Mouse (Mus musculus) B cell, adult 67 days (primary cell): ENCODE measurements around the gene Exoc6b. TPM values are rescaled to one million over a fixed set of nuclear protein-coding genes. Genes with fewer than 3 reads are reported as not detected.

Source experiments
- total RNA-seq, 2 experiments: library from RNA; stranded (reverse); gene quantifications; 4 replicates each; pipeline ENCODE4 v1.2.4; 2023

The Exoc6b gene
- 10 to 100 TPM; 24.1 to 25.8 TPM for total RNA-seq

DNA sequence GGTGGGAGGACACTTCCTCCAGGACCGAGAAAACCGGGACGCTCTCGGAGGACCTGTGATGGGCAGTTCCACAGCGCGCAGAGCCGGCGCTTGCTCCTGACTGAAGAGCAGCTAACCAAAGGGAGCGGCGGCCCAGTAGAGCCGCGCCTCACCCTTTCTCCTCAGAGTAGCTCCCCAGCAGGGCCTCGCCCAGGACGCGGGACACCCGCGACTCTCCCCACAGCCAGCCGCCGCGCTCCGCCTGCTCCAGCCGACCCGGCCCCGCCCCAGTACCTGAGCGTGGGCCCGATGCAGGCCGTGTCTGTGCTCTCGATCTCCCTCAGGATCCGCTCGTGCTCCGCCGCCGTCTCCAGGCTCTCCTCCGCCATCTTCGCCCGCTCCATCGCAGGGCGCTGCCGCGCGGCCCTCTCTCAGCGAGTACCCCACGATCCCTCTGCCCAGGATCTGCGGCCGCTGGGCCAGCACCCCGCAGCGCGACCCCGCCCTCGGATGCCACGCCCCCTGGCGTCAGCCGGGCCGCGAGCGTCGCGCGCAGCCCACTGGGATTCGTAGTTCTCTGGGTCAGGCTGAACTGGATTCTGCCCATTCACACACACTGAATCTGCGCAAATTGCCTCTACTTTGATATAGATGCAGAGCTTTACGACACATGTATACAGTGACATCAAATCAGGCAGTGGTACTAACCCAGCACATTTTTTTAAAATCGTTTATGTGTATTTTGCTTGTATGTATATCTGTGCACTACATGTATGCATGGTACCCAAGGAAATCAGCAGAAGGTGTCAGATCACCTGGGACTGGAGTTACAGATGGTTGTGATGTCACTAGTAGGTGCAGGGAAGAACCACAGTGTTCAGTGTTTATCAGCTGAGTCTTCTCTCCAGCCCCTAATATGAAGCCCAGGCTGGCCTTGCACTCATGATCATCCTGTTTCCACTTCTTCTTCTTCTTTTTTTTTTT, at the start of gene Exoc6b:
TSS of gene Exoc6b (minus strand) at position 491 of the 963 bp plus-strand sequence.

DNA sequence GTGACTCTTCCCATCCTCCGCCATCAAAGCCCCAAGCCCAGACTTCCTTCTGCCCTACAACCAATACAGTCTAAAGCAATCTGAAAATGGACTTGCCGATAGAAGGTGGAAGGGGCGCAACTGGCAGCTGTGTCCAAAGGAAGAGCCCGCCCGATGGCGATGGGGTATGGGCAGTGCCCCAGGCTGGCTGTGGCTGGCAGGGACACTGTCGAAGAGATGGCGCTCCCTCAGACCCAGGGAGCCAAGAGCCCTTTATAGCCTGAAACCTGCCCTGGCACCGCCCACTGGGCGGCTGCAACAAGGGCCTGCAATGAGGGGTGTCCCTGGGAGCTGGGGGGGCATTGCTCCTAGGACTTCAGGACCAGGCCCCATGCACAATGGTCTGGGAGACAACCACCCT, 475.6 kb downstream of the Exoc6b start, which contains the start of gene Cyp26b1:
TSS of gene Cyp26b1 (minus strand) at position 216 of the 400 bp plus-strand sequence.

Other genes starting within 250 kb of the Exoc6b start
- 1 to 10 TPM; 5.1 to 5.4 TPM for gene Spr, start 68.3 kb upstream of the Exoc6b start, total RNA-seq
- gene Emx1, start 117.9 kb upstream of the Exoc6b start, total RNA-seq, result not detected